Mouse (Mus musculus) hindbrain, embryonic 10.5 days (tissue): ENCODE data around the gene Pagr1a. TPM values are rescaled to one million over a fixed set of nuclear protein-coding genes. Genes with fewer than 3 reads are reported as not detected.
A peak's percentile ranks its signal among the peaks of the same experiment; 100 is the strongest.

ENCODE experiments used
- DNase-seq: peaks from one replicate; pipeline ENCODE4 v3.0.0-alpha.2; 2017; ENCODE audit warnings: low spot score
- H3K27ac ChIP-seq: fragments of 300-500 bp; sonication (generic); 2 replicates; pipeline ENCODE4 v1.5.1; 2016; ENCODE audit warnings: mild to moderate bottlenecking, moderate library complexity
- H3K27me3 ChIP-seq: fragments of 300-500 bp; sonication (generic); 2 replicates; pipeline ENCODE4 v1.6.1; 2016; ENCODE audit warnings: mild to moderate bottlenecking; ENCODE audit not compliant: poor library complexity, insufficient read depth, severe bottlenecking
- H3K36me3 ChIP-seq: fragments of 300-500 bp; sonication (generic); 2 replicates; pipeline ENCODE4 v1.6.1; 2016; ENCODE audit warnings: mild to moderate bottlenecking, moderate library complexity
- H3K4me1 ChIP-seq: fragments of 300-500 bp; sonication (generic); replicated peaks from 2 replicates; pipeline ENCODE4 v1.6.1; 2016; ENCODE audit warnings: mild to moderate bottlenecking
- H3K4me3 ChIP-seq: fragments of 300-500 bp; sonication (generic); 2 replicates; pipeline ENCODE4 v1.5.1; 2016; ENCODE audit warnings: mild to moderate bottlenecking, moderate library complexity
- H3K9me3 ChIP-seq: fragments of 300-500 bp; sonication (generic); 2 replicates; pipeline ENCODE4 v1.6.1; 2016; ENCODE audit warnings: mild to moderate bottlenecking, moderate library complexity
- WGBS: fragments of 180-500 bp; shearing (Covaris S2); methylation state at CpG from one replicate; pipeline ENCODE4 v1.1.7; 2016; 5-methylcytosine and 5-hydroxymethylcytosine counted together
- polyA plus RNA-seq: library from polyadenylated mRNA; unstranded; fragments of >200 nt; fragmentation: Nextera tagmentation; extraction: Ambion mirVana; gene quantifications from 2 replicates; pipeline ENCODE4 v1.2.1, GENCODE M21; 2016

Pagr1a gene
- 84.3 and 130 TPM in 2 replicates for polyA plus RNA-seq

GRCm38 (mm10) chr7:127016971-127017949, at the start of gene Pagr1a:
Gene Pagr1a (minus strand): TSS chr7:127017352.
- peaks cover 47% of the 10 kb centered on the region for H3K36me3 ChIP-seq
- peaks cover 81% of the 10 kb centered on the region for H3K4me1 ChIP-seq
- peak; percentile 99 for DNase-seq
- WGBS, result 5% methylated on average over 39 of the region's 39 CpGs
- peak within 1 kb of the TSS; percentile 90 for H3K4me3 ChIP-seq
- peak within 1 kb of the TSS; percentile 98 for H3K27ac ChIP-seq
- no peaks in the 10 kb centered on the region for H3K27me3 ChIP-seq
- no peaks in the 10 kb centered on the region for H3K9me3 ChIP-seq

GRCm38 (mm10) chr7:127066317-127066716, 49.2 kb upstream of the Pagr1a start:
- WGBS, result 83% methylated on average over 4 of the region's 4 CpGs
- H3K27me3 ChIP-seq, result no peaks in the 10 kb centered on the region
- H3K36me3 ChIP-seq, result no peaks in the 10 kb centered on the region
- no peaks in the 10 kb centered on the region for H3K9me3 ChIP-seq
- H3K27ac ChIP-seq, result no peak overlapping the region
- H3K4me1 ChIP-seq, result no peaks in the 10 kb centered on the region
- no peak for DNase-seq
- H3K4me3 ChIP-seq, result no peak overlapping the region

GRCm38 (mm10) chr7:127065538-127065937, 48.4 kb upstream of the Pagr1a start:
- Histone ChIP-seq H3K9me3 (no peaks in the 10 kb centered on the region), H3K27me3 (no peaks in the 10 kb centered on the region), H3K4me1 (no peaks in the 10 kb centered on the region), H3K36me3 (no peaks in the 10 kb centered on the region), H3K27ac (no peak overlapping the region), H3K4me3 (no peak overlapping the region)
- DNase-seq, result no peak
- 86% methylated on average over 6 of the region's 6 CpGs for WGBS

- Histone ChIP-seq H3K4me1 (no peaks in the 10 kb centered on the region), H3K9me3 (no peaks in the 10 kb centered on the region), H3K4me3 (no peak overlapping the region), H3K27me3 (no peaks in the 10 kb centered on the region), H3K36me3 (no peaks in the 10 kb centered on the region), H3K27ac (no peak overlapping the region)
- 77% methylated on average over 5 of the region's 5 CpGs for WGBS
- no peak for DNase-seq
Measured at GRCm38 (mm10) chr7:127055026-127055585, 38.0 kb upstream of the Pagr1a start.

GRCm38 (mm10) chr7:127041851-127042672, 24.9 kb upstream of the Pagr1a start, which contains the start of gene Kif22:
Gene Kif22 (minus strand): TSS chr7:127042471.
- H3K27ac ChIP-seq, result peak within 1 kb of the TSS; percentile 96
- peak within 1 kb of the TSS; percentile 96 for H3K4me3 ChIP-seq
- no peaks in the 10 kb centered on the region for H3K27me3 ChIP-seq
- peaks cover 23% of the 10 kb centered on the region for H3K4me1 ChIP-seq
- H3K9me3 ChIP-seq, result no peaks in the 10 kb centered on the region
- peak; percentile 92 for DNase-seq
- under 1% methylated on average over 53 of the region's 53 CpGs for WGBS
- H3K36me3 ChIP-seq, result peaks cover 34% of the 10 kb centered on the region

GRCm38 (mm10) chr7:127031244-127031643, 14.1 kb upstream of the Pagr1a start:
- peaks cover 86% of the 10 kb centered on the region for H3K36me3 ChIP-seq
- 81% methylated on average over 1 of the region's 1 CpGs for WGBS
- H3K9me3 ChIP-seq, result no peaks in the 10 kb centered on the region
- no peak for DNase-seq
- H3K4me3 ChIP-seq, result no peak overlapping the region
- no peak overlapping the region for H3K27ac ChIP-seq
- peaks cover 17% of the 10 kb centered on the region for H3K4me1 ChIP-seq
- H3K27me3 ChIP-seq, result no peaks in the 10 kb centered on the region

- Histone ChIP-seq H3K9me3 (no peaks in the 10 kb centered on the region), H3K4me1 (peaks cover 20% of the 10 kb centered on the region), H3K27me3 (no peaks in the 10 kb centered on the region), H3K4me3 (no peak overlapping the region), H3K27ac (no peak overlapping the region), H3K36me3 (peaks cover 81% of the 10 kb centered on the region)
- DNase-seq, result no peak
- WGBS, result 100% methylated on average over 1 of the region's 1 CpGs
Measured at GRCm38 (mm10) chr7:127030172-127030571, 13.0 kb upstream of the Pagr1a start.

GRCm38 (mm10) chr7:127027885-127028284, 10.7 kb upstream of the Pagr1a start:
- 79% methylated on average over 8 of the region's 8 CpGs for WGBS
- no peaks in the 10 kb centered on the region for H3K27me3 ChIP-seq
- H3K36me3 ChIP-seq, result peaks cover 81% of the 10 kb centered on the region
- H3K4me3 ChIP-seq, result peak overlapping the region; percentile 90
- peaks cover 43% of the 10 kb centered on the region for H3K4me1 ChIP-seq
- H3K27ac ChIP-seq, result peak overlapping the region; percentile 100
- DNase-seq, result no peak
- H3K9me3 ChIP-seq, result no peaks in the 10 kb centered on the region

GRCm38 (mm10) chr7:127026984-127027726, 10.0 kb upstream of the Pagr1a start, which contains the start of gene Maz:
Gene Maz (minus strand): TSS chr7:127027037.
- H3K9me3 ChIP-seq, result no peaks in the 10 kb centered on the region
- peaks cover 50% of the 10 kb centered on the region for H3K4me1 ChIP-seq
- peak within 1 kb of the TSS; percentile 100 for H3K27ac ChIP-seq
- under 1% methylated on average over 57 of the region's 63 CpGs for WGBS
- peak within 1 kb of the TSS; percentile 90 for H3K4me3 ChIP-seq
- DNase-seq, result peak; percentile 100
- H3K27me3 ChIP-seq, result no peaks in the 10 kb centered on the region
- H3K36me3 ChIP-seq, result peaks cover 81% of the 10 kb centered on the region

GRCm38 (mm10) chr7:127026616-127026983, 9.4 kb upstream of the Pagr1a start:
- Histone ChIP-seq H3K4me1 (peaks cover 56% of the 10 kb centered on the region), H3K36me3 (peaks cover 80% of the 10 kb centered on the region), H3K27ac (peak overlapping the region; percentile 100), H3K9me3 (no peaks in the 10 kb centered on the region), H3K27me3 (no peaks in the 10 kb centered on the region), H3K4me3 (peak overlapping the region; percentile 90)
- WGBS, result 8% methylated on average over 36 of the region's 48 CpGs
- DNase-seq, result no peak

- no peaks in the 10 kb centered on the region for H3K9me3 ChIP-seq
- peaks cover 76% of the 10 kb centered on the region for H3K36me3 ChIP-seq
- H3K4me3 ChIP-seq, result peak overlapping the region; percentile 90
- H3K27ac ChIP-seq, result peak overlapping the region; percentile 100
- peak; percentile 79 for DNase-seq
- H3K27me3 ChIP-seq, result no peaks in the 10 kb centered on the region
- H3K4me1 ChIP-seq, result peaks cover 60% of the 10 kb centered on the region
- under 1% methylated on average over 48 of the region's 48 CpGs for WGBS
Measured at GRCm38 (mm10) chr7:127026161-127026600, 9.0 kb upstream of the Pagr1a start.
